In genomic region chr10:60590241-60590640, GRCm38 (mm10) we compare ENCODE assay signal across 25 mouse cellular contexts.
DNase-seq lines count a peak whose midpoint lies in the region; ATAC-seq lines count a peak whose summit lies in the region.
"Had no signal": no experiment of that assay in that cellular context is flagged by ENCODE, and none has a peak within 500 bp of the region (broad histone marks: within the 10 kb centered on the region; RNA-seq: fewer than 3 reads in every experiment).

No protein-coding gene starts in this region.

- peaks cover 74% of the 10 kb centered on the region for H3K27me3 ChIP-seq in hindbrain, embryonic 12.5 days
- peaks cover 34% of the 10 kb centered on the region for H3K27me3 ChIP-seq in hindbrain, embryonic 14.5 days (ENCODE audit: control insufficient read depth, insufficient read depth, low read length)
- peaks cover 16% of the 10 kb centered on the region for H3K27me3 ChIP-seq in kidney, embryonic 16.5 days (ENCODE audit: insufficient read depth, low read length)
- H3K27me3 ChIP-seq in limb, embryonic 10.5 days (ENCODE audit: low read depth, poor library complexity, severe bottlenecking), result peaks cover 39% of the 10 kb centered on the region

- WGBS in hindbrain, embryonic 12.5 days, result 58% methylated on average over 7 of the region's 7 CpGs
- 58% methylated on average over 7 of the region's 7 CpGs for WGBS in hindbrain, embryonic 14.5 days
- 7% methylated on average over 7 of the region's 7 CpGs for WGBS in kidney, embryonic 16.5 days
- 26% methylated on average over 7 of the region's 7 CpGs for WGBS in limb, embryonic 10.5 days

- no peak overlapping the region for H3K9ac ChIP-seq in hindbrain, embryonic 12.5 days
- no peak overlapping the region for H3K9ac ChIP-seq in hindbrain, embryonic 14.5 days
- H3K9ac ChIP-seq in kidney, embryonic 16.5 days (replicated peaks; ENCODE audit: low read length), result no peak overlapping the region
- H3K9ac ChIP-seq: embryonic facial prominence, embryonic 13.5 days; forebrain, embryonic 13.5 days; hindbrain, embryonic 13.5 days had no signal

- DNase-seq in hindbrain, embryonic 14.5 days (ENCODE audit: low spot score), result no peak
- DNase-seq in kidney, adult 9 months, result no peak
- no peak for DNase-seq in limb, embryonic 10.5 days (ENCODE audit: low spot score)
- DNase-seq: adrenal gland, adult 8-10 months; adrenal gland, postnatal 25 days; cerebellum, adult 11-12 months; cerebellum, adult 8-10 months; cerebellum, postnatal 10 days; cerebellum, postnatal 36 days; embryo, embryonic 11 days; gastrocnemius, adult 2 months; gastrocnemius, postnatal 14 days; heart, adult 11 months had no signal

- no peaks in the 10 kb centered on the region for H3K9me3 ChIP-seq in hindbrain, embryonic 12.5 days (replicated peaks)
- H3K9me3 ChIP-seq in hindbrain, embryonic 14.5 days (ENCODE audit: control insufficient read depth, low read length), result no peaks in the 10 kb centered on the region
- H3K9me3 ChIP-seq in kidney, embryonic 16.5 days (ENCODE audit: low read length), result no peaks in the 10 kb centered on the region
- H3K9me3 ChIP-seq in limb, embryonic 10.5 days (replicated peaks), result no peaks in the 10 kb centered on the region
- H3K9me3 ChIP-seq: embryonic facial prominence, embryonic 10.5 days; embryonic facial prominence, embryonic 13.5 days; forebrain, embryonic 10.5 days; forebrain, embryonic 13.5 days; hindbrain, embryonic 13.5 days had no signal

- H3K4me3 ChIP-seq in hindbrain, embryonic 12.5 days, result no peak overlapping the region
- H3K4me3 ChIP-seq in hindbrain, embryonic 14.5 days (replicated peaks; ENCODE audit: low read length), result no peak overlapping the region
- H3K4me3 ChIP-seq in kidney, embryonic 16.5 days (ENCODE audit: low read length), result no peak overlapping the region
- H3K4me3 ChIP-seq in limb, embryonic 10.5 days, result no peak overlapping the region
- H3K4me3 ChIP-seq: embryonic facial prominence, embryonic 10.5 days; embryonic facial prominence, embryonic 13.5 days; forebrain, embryonic 10.5 days; forebrain, embryonic 13.5 days; gastrocnemius, adult 2 months; hindbrain, embryonic 13.5 days had no signal

- no peaks in the 10 kb centered on the region for H3K36me3 ChIP-seq in hindbrain, embryonic 12.5 days
- no peaks in the 10 kb centered on the region for H3K36me3 ChIP-seq in hindbrain, embryonic 14.5 days (replicated peaks; ENCODE audit: control insufficient read depth, insufficient read depth)
- H3K36me3 ChIP-seq in kidney, embryonic 16.5 days (ENCODE audit: insufficient read depth, low read length), result no peaks in the 10 kb centered on the region
- H3K36me3 ChIP-seq in limb, embryonic 10.5 days, result no peaks in the 10 kb centered on the region
- H3K36me3 ChIP-seq: embryonic facial prominence, embryonic 10.5 days; embryonic facial prominence, embryonic 13.5 days; forebrain, embryonic 10.5 days; hindbrain, embryonic 13.5 days had no signal

- peak; percentile 30; the same call in 1 of the 2 replicates for ATAC-seq in hindbrain, embryonic 12.5 days (ENCODE audit: low FRiP score)
- no peak for ATAC-seq in hindbrain, embryonic 14.5 days (ENCODE audit: low FRiP score)
- peak; percentile 46 for ATAC-seq in kidney, embryonic 16.5 days (ENCODE audit: low FRiP score, low TSS enrichment)
- no peak for ATAC-seq in erythroblast, adult 5-6 weeks (replicated peaks; ENCODE audit: low FRiP score, poor library complexity, severe bottlenecking)
- ATAC-seq: activated CD4-positive, CD25-positive, alpha-beta regulatory T cell, adult 4 months; forebrain, embryonic 13.5 days; forebrain, embryonic 16.5 days; hindbrain, postnatal 0 days had no signal

- H3K4me1 ChIP-seq in hindbrain, embryonic 12.5 days, result peaks cover 11% of the 10 kb centered on the region
- peaks cover 6% of the 10 kb centered on the region for H3K4me1 ChIP-seq in hindbrain, embryonic 14.5 days (replicated peaks; ENCODE audit: control insufficient read depth, insufficient read depth, low read length)
- H3K4me1 ChIP-seq in kidney, embryonic 16.5 days (ENCODE audit: insufficient read depth, low read length), result peaks cover 6% of the 10 kb centered on the region
- peaks cover 47% of the 10 kb centered on the region for H3K4me1 ChIP-seq in limb, embryonic 10.5 days
- H3K4me1 ChIP-seq: embryonic facial prominence, embryonic 13.5 days had no signal

- H3K4me2 ChIP-seq in hindbrain, embryonic 12.5 days (replicated peaks), result no peak overlapping the region
- H3K4me2 ChIP-seq in hindbrain, embryonic 14.5 days (replicated peaks), result no peak overlapping the region
- H3K4me2 ChIP-seq in kidney, embryonic 16.5 days (replicated peaks; ENCODE audit: low read depth, low read length), result no peak overlapping the region
- H3K4me2 ChIP-seq: embryonic facial prominence, embryonic 13.5 days; forebrain, embryonic 13.5 days; heart, embryonic 11.5 days; hindbrain, embryonic 13.5 days had no signal

- H3K27ac ChIP-seq in hindbrain, embryonic 12.5 days, result no peak overlapping the region
- no peak overlapping the region for H3K27ac ChIP-seq in hindbrain, embryonic 14.5 days
- H3K27ac ChIP-seq in kidney, embryonic 16.5 days (ENCODE audit: low read length), result no peak overlapping the region
- peak overlapping the region; percentile 14; the same call in 1 of the 2 replicates for H3K27ac ChIP-seq in limb, embryonic 10.5 days
- H3K27ac ChIP-seq: embryonic facial prominence, embryonic 10.5 days; embryonic facial prominence, embryonic 13.5 days; forebrain, embryonic 10.5 days; forebrain, embryonic 13.5 days; gastrocnemius, adult 2 months; hindbrain, embryonic 13.5 days; hindbrain, postnatal 0 days had no signal

Comparison
In these comparisons a context has a peak if more than half of its experiments do, and no peak if none do; other contexts are left out.
1. ATAC-seq: peak in hindbrain, embryonic 12.5 days (single experiment) and kidney, embryonic 16.5 days (single experiment); none in hindbrain, embryonic 14.5 days (single experiment) and erythroblast, adult 5-6 weeks (single experiment).